Mouse (Mus musculus): ENCODE data around the gene Tram2.

Gene Tram2

GRCm38 (mm10) chr1:20973389-20973788 lies 105.6 kb downstream of the Tram2 start:
- no peak for DNase-seq (ENCODE audit: low read depth, low spot score)

GRCm38 (mm10) chr1:20969642-20970041 lies 109.4 kb downstream of the Tram2 start:
- no peak for DNase-seq (ENCODE audit: low read depth, low spot score)

GRCm38 (mm10) chr1:20954876-20955275 lies 124.2 kb downstream of the Tram2 start:
- no peak for DNase-seq (ENCODE audit: low read depth, low spot score)

- no peak for DNase-seq (ENCODE audit: low read depth, low spot score)
Observed at GRCm38 (mm10) chr1:20951799-20952198, 127.2 kb downstream of the Tram2 start.

- DNase-seq (ENCODE audit: low read depth, low spot score) = peak; percentile 94
Observed at GRCm38 (mm10) chr1:20951300-20951763, 127.7 kb downstream of the Tram2 start, which contains the start of gene Efhc1. Gene Efhc1 (plus strand): TSS chr1:20951626.
